Mouse (Mus musculus): ENCODE results near the gene Vmn1r218. TPM values are rescaled to one million over a fixed set of nuclear protein-coding genes. Genes with fewer than 3 reads are reported as not detected.
"Not testable (repeated sequence)": the region's sequence is repeated elsewhere in the genome, so short reads cannot be mapped to it uniquely, and the experiment has no call there.

Vmn1r218 gene
- polyA plus RNA-seq (2014; fragmentation: Nextera tagmentation; extraction: Ambion mirVana), result not detected in 2 replicates

DNA sequence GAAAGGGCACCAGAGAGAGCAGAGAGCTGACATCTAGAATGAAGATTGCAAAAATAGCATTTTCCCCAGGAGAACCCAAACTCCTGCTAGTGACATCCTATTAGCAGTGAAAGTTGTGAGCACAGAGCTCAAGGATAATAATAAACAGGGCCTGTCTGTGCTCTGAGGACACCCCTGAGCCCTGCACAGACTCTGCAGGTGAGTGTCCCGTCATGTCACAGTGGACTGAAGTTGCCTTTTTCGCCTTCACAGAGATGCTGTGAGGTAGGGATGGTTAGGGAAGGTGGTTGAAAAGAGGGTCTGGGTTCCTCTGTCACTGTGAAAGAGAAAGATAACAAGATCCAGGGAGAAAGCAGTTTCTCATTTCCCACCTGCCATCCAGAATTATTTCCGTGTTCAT is at the start of gene Vmn1r218:
Vmn1r218 (plus strand) TSS at position 57 of the 400 bp plus-strand sequence.
- H3K9me3 ChIP-seq (ENCODE audit: control insufficient read depth, low read length), result no peaks in the 10 kb centered on the region
- 78% methylated on average over 3 of the region's 3 CpGs for WGBS
- DNase-seq (ENCODE audit: low spot score, missing footprints) (no peak), ATAC-seq (ENCODE audit: low FRiP score) (no peak)
- no peaks in the 10 kb centered on the region for H3K36me3 ChIP-seq (ENCODE audit: control insufficient read depth, insufficient read depth, low read length)
- no peak within 1 kb of the TSS for H3K9ac ChIP-seq (ENCODE audit: low read length)
- H3K4me2 ChIP-seq, result no peak within 1 kb of the TSS
- H3K4me1 ChIP-seq (ENCODE audit: control insufficient read depth, insufficient read depth, low read length), result no peaks in the 10 kb centered on the region
- H3K27me3 ChIP-seq (ENCODE audit: control insufficient read depth, insufficient read depth, low read length), result no peaks in the 10 kb centered on the region
- H3K4me3 ChIP-seq (ENCODE audit: low read depth, low read length), result no peak within 1 kb of the TSS
- no peak within 1 kb of the TSS for H3K27ac ChIP-seq (ENCODE audit: low read depth, low read length)

GRCm38 (mm10) chr13:23094386-23094785 is 38.6 kb upstream of the Vmn1r218 start:
- Histone ChIP-seq H3K9ac (ENCODE audit: low read length) (no peak overlapping the region), H3K36me3 (ENCODE audit: control insufficient read depth, insufficient read depth, low read length) (no peaks in the 10 kb centered on the region), H3K27ac (ENCODE audit: low read depth, low read length) (no peak overlapping the region), H3K9me3 (ENCODE audit: control insufficient read depth, low read length) (no peaks in the 10 kb centered on the region), H3K27me3 (ENCODE audit: control insufficient read depth, insufficient read depth, low read length) (no peaks in the 10 kb centered on the region), H3K4me3 (ENCODE audit: low read depth, low read length) (no peak overlapping the region), H3K4me2 (no peak overlapping the region), H3K4me1 (ENCODE audit: control insufficient read depth, insufficient read depth, low read length) (no peaks in the 10 kb centered on the region)
- 94% methylated on average over 4 of the region's 4 CpGs for WGBS
- ATAC-seq (ENCODE audit: low FRiP score) (no peak), DNase-seq (ENCODE audit: low spot score, missing footprints) (no peak)

GRCm38 (mm10) chr13:23118126-23118525 is 14.8 kb upstream of the Vmn1r218 start, which contains the start of gene Vmn1r217:
TSS of gene Vmn1r217 (minus strand) at chr13:23118226.
- not testable (repeated sequence) for ATAC-seq (ENCODE audit: low FRiP score); H3K4me2 ChIP-seq; H3K9ac ChIP-seq (ENCODE audit: low read length); DNase-seq (ENCODE audit: low spot score, missing footprints); H3K9me3 ChIP-seq (ENCODE audit: control insufficient read depth, low read length); H3K27ac ChIP-seq (ENCODE audit: low read depth, low read length); H3K4me1 ChIP-seq (ENCODE audit: control insufficient read depth, insufficient read depth, low read length); H3K36me3 ChIP-seq (ENCODE audit: control insufficient read depth, insufficient read depth, low read length); H3K27me3 ChIP-seq (ENCODE audit: control insufficient read depth, insufficient read depth, low read length); H3K4me3 ChIP-seq (ENCODE audit: low read depth, low read length)
- 88% methylated on average over 1 of the region's 1 CpGs for whole genome bisulfite sequencing

DNA sequence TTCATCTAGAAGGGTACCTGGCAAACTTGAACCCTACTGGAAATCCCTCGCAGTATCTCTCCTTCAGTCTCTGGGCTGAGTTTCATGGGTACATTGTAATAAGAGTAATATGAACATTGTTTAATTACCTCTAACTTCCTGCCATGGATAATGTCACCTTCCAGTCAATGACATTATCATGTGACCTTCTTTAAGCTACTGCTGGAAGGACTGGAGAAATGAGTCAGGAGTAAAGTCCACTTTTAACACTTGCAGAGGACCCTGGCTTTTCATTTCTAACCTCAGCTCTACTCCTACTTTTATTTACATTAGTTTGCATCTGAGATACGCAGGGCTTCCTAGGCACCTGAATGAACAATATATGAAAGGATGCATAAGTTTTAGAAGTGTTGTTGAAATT is 12.3 kb upstream of the Vmn1r218 start:
- 83% methylated on average over 2 of the region's 2 CpGs for WGBS
- no peak overlapping the region for H3K4me2 ChIP-seq
- H3K4me3 ChIP-seq (ENCODE audit: low read depth, low read length), result no peak overlapping the region
- DNase-seq (ENCODE audit: low spot score, missing footprints), result no peak
- no peak overlapping the region for H3K27ac ChIP-seq (ENCODE audit: low read depth, low read length)
- no peaks in the 10 kb centered on the region for H3K4me1 ChIP-seq (ENCODE audit: control insufficient read depth, insufficient read depth, low read length)
- H3K36me3 ChIP-seq (ENCODE audit: control insufficient read depth, insufficient read depth, low read length), result no peaks in the 10 kb centered on the region
- H3K27me3 ChIP-seq (ENCODE audit: control insufficient read depth, insufficient read depth, low read length), result no peaks in the 10 kb centered on the region
- H3K9ac ChIP-seq (ENCODE audit: low read length), result no peak overlapping the region
- H3K9me3 ChIP-seq (ENCODE audit: control insufficient read depth, low read length), result no peaks in the 10 kb centered on the region
- ATAC-seq (ENCODE audit: low FRiP score), result no peak

DNA sequence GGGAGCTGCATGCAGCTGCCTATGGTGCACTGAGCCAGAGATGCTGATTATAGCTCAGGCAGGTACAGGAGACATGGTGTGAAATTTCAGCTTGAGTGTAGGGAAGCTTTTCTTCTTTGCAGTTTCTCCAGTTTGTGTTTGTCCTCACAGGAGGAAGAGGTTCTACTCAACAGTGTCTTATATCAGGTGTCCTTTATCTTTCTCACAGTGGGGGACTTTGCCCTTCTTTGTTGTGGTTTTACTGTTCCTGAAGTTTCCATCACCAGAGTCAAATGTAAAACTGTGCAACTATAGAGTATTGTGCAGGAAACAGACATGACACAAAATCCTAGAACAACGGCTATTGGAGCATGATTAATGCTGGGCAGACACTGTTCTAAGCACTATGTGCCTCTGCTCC is 546 bp downstream of the Vmn1r218 start:
- 80% methylated on average over 1 of the region's 1 CpGs for WGBS
- H3K9me3 ChIP-seq (ENCODE audit: control insufficient read depth, low read length), result no peaks in the 10 kb centered on the region
- no peak overlapping the region for H3K4me2 ChIP-seq

GRCm38 (mm10) chr13:23138880-23139279 is 5.9 kb downstream of the Vmn1r218 start:
- Histone ChIP-seq H3K4me1 (ENCODE audit: control insufficient read depth, insufficient read depth, low read length) (no peaks in the 10 kb centered on the region), H3K9me3 (ENCODE audit: control insufficient read depth, low read length) (no peaks in the 10 kb centered on the region), H3K27ac (ENCODE audit: low read depth, low read length) (no peak overlapping the region), H3K4me2 (no peak overlapping the region), H3K36me3 (ENCODE audit: control insufficient read depth, insufficient read depth, low read length) (no peaks in the 10 kb centered on the region), H3K4me3 (ENCODE audit: low read depth, low read length) (no peak overlapping the region), H3K27me3 (ENCODE audit: control insufficient read depth, insufficient read depth, low read length) (no peaks in the 10 kb centered on the region), H3K9ac (ENCODE audit: low read length) (no peak overlapping the region)
- no peak for ATAC-seq (ENCODE audit: low FRiP score)
- WGBS, result 92% methylated on average over 2 of the region's 2 CpGs
- DNase-seq (ENCODE audit: low spot score, missing footprints), result no peak

More for the DNA sequence above, 546 bp downstream of the Vmn1r218 start:
- no peak for ATAC-seq (ENCODE audit: low FRiP score)
- H3K27me3 ChIP-seq (ENCODE audit: control insufficient read depth, insufficient read depth, low read length), result no peaks in the 10 kb centered on the region
- H3K4me1 ChIP-seq (ENCODE audit: control insufficient read depth, insufficient read depth, low read length), result no peaks in the 10 kb centered on the region
- DNase-seq (ENCODE audit: low spot score, missing footprints), result no peak
- H3K27ac ChIP-seq (ENCODE audit: low read depth, low read length), result no peak overlapping the region
- no peaks in the 10 kb centered on the region for H3K36me3 ChIP-seq (ENCODE audit: control insufficient read depth, insufficient read depth, low read length)
- H3K4me3 ChIP-seq (ENCODE audit: low read depth, low read length), result no peak overlapping the region
- no peak overlapping the region for H3K9ac ChIP-seq (ENCODE audit: low read length)

GRCm38 (mm10) chr13:23157848-23158247 is 24.9 kb downstream of the Vmn1r218 start:
- no peak for DNase-seq (ENCODE audit: low spot score, missing footprints)
- WGBS, result 70% methylated on average over 3 of the region's 3 CpGs

DNA sequence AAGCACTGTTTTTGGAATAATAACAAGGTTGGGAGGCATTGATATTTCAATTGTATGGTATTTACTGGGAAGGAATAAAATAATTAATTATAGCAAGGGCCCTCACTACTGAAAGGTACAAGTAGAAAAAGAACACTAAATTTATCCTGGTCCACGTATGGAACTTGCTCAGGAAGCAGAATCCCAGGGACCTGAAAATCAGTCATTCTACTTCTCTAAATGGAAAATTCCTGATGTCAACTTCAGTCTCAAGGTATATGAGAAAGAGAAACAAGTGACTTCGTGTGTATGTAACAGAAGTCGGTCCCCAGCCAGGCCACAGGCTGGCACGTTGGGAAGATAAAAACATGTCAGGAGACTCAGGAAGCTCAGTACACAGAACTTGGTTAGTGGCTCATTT is 26.1 kb downstream of the Vmn1r218 start, which contains the start of gene Vmn1r219:
Vmn1r219 (plus strand) TSS at position 301 of the 400 bp plus-strand sequence.
- no peak for ATAC-seq (ENCODE audit: low FRiP score)

More at GRCm38 (mm10) chr13:23157848-23158247, 24.9 kb downstream of the Vmn1r218 start:
- no peaks in the 10 kb centered on the region for H3K9me3 ChIP-seq (ENCODE audit: control insufficient read depth, low read length)
- no peak overlapping the region for H3K4me3 ChIP-seq (ENCODE audit: low read depth, low read length)
- H3K4me2 ChIP-seq, result no peak overlapping the region
- no peak for ATAC-seq (ENCODE audit: low FRiP score)
- H3K9ac ChIP-seq (ENCODE audit: low read length), result no peak overlapping the region
- H3K4me1 ChIP-seq (ENCODE audit: control insufficient read depth, insufficient read depth, low read length), result no peaks in the 10 kb centered on the region
- no peaks in the 10 kb centered on the region for H3K27me3 ChIP-seq (ENCODE audit: control insufficient read depth, insufficient read depth, low read length)
- no peaks in the 10 kb centered on the region for H3K36me3 ChIP-seq (ENCODE audit: control insufficient read depth, insufficient read depth, low read length)
- no peak overlapping the region for H3K27ac ChIP-seq (ENCODE audit: low read depth, low read length)

DNA sequence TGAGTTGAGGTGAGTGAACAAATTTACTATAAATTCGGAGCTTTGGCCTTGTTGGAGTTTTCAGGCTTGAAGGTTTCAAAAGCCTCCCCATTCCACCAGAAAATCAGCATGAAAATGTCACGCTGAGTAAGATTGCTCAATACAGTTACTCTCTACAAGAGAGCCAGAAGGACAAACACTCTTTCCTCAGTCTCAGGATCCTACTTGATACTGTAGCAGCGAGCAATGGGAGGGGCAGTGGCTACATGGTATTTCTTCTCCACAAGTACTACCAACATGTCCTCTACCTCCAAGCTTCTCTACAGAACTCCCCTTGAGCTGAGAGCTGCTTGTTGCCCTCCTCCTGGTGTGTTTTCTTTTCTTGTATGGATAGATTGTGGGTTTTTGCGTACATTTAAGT is 33.5 kb downstream of the Vmn1r218 start:
- H3K27me3 ChIP-seq (ENCODE audit: control insufficient read depth, insufficient read depth, low read length); ATAC-seq (ENCODE audit: low FRiP score); DNase-seq (ENCODE audit: low spot score, missing footprints); H3K27ac ChIP-seq (ENCODE audit: low read depth, low read length); H3K9me3 ChIP-seq (ENCODE audit: control insufficient read depth, low read length); H3K36me3 ChIP-seq (ENCODE audit: control insufficient read depth, insufficient read depth, low read length); H3K4me2 ChIP-seq; H3K4me1 ChIP-seq (ENCODE audit: control insufficient read depth, insufficient read depth, low read length); H3K9ac ChIP-seq (ENCODE audit: low read length); H3K4me3 ChIP-seq (ENCODE audit: low read depth, low read length): not testable (repeated sequence)
- WGBS, result 89% methylated on average over 4 of the region's 4 CpGs

More for the DNA sequence above, 26.1 kb downstream of the Vmn1r218 start, which contains the start of gene Vmn1r219:
- H3K4me2 ChIP-seq, result no peak within 1 kb of the TSS
- H3K9ac ChIP-seq (ENCODE audit: low read length), result no peak within 1 kb of the TSS
- H3K9me3 ChIP-seq (ENCODE audit: control insufficient read depth, low read length), result no peaks in the 10 kb centered on the region
- WGBS, result 87% methylated on average over 4 of the region's 4 CpGs
- H3K36me3 ChIP-seq (ENCODE audit: control insufficient read depth, insufficient read depth, low read length), result no peaks in the 10 kb centered on the region
- no peak within 1 kb of the TSS for H3K27ac ChIP-seq (ENCODE audit: low read depth, low read length)
- H3K4me3 ChIP-seq (ENCODE audit: low read depth, low read length), result no peak within 1 kb of the TSS
- no peak for DNase-seq (ENCODE audit: low spot score, missing footprints)
- H3K4me1 ChIP-seq (ENCODE audit: control insufficient read depth, insufficient read depth, low read length), result no peaks in the 10 kb centered on the region
- H3K27me3 ChIP-seq (ENCODE audit: control insufficient read depth, insufficient read depth, low read length), result no peaks in the 10 kb centered on the region
